Mouse (Mus musculus) G1E (cell line): ENCODE data around the gene Musk. TPM values are rescaled to one million over a fixed set of nuclear protein-coding genes. Genes with fewer than 3 reads are reported as not detected.
"Not testable (repeated sequence)": the region's sequence is repeated elsewhere in the genome, so short reads cannot be mapped to it uniquely, and the experiment has no call there.

ENCODE experiments used
- ATAC-seq: 2 replicates; pipeline ENCODE4 v1.8.0; 2016; ENCODE audit warnings: mild to moderate bottlenecking; ENCODE audit not compliant: insufficient number of reproducible peaks, poor library complexity, low FRiP score, severe bottlenecking; ENCODE audit errors: extremely low read depth
- DNase-seq: peaks from one replicate; pipeline ENCODE4 v3.0.0; 2012; ENCODE audit warnings: low spot score
- H3K27me3 ChIP-seq: 2 replicates; pipeline ENCODE4 v1.6.1; 2012; ENCODE audit warnings: mild to moderate bottlenecking, low read length, inconsistent platforms; ENCODE audit not compliant: insufficient read depth
- H3K36me3 ChIP-seq: replicated peaks from 2 replicates; pipeline ENCODE3; 2012; ENCODE audit warnings: mild to moderate bottlenecking, inconsistent platforms
- H3K4me1 ChIP-seq: 2 replicates; pipeline ENCODE4 v1.6.1; 2012; ENCODE audit warnings: low read depth, low read length, inconsistent platforms, mixed read lengths; ENCODE audit not compliant: insufficient read depth
- H3K4me3 ChIP-seq: 2 replicates; pipeline ENCODE4 v1.5.1; 2012; ENCODE audit warnings: low read depth, mild to moderate bottlenecking, inconsistent platforms, low read length, moderate library complexity, mixed read lengths
- H3K9me3 ChIP-seq: replicated peaks from 2 replicates; pipeline ENCODE4 v1.6.1; 2012; ENCODE audit warnings: inconsistent platforms
- CTCF ChIP-seq: IDR thresholded peaks from 2 replicates; pipeline ENCODE4 v1.5.1; 2012; ENCODE audit warnings: low read depth, low read length, inconsistent platforms, mixed read lengths
- GATA1 ChIP-seq: IDR thresholded peaks from 2 replicates; pipeline ENCODE4 v1.6.1; 2012; ENCODE audit warnings: borderline replicate concordance, low read length, inconsistent platforms, mixed read lengths
- GATA2 ChIP-seq: IDR thresholded peaks from 2 replicates; pipeline ENCODE4 v1.6.1; 2012; ENCODE audit warnings: low read depth, low read length, inconsistent platforms, borderline replicate concordance
- POLR2AphosphoS5 ChIP-seq: IDR thresholded peaks from 2 replicates; pipeline ENCODE4 v1.6.1; 2012; ENCODE audit warnings: low read depth, low read length, inconsistent platforms; ENCODE audit not compliant: insufficient replicate concordance
- TAL1 ChIP-seq: conservative IDR thresholded peaks from 2 replicates; pipeline ENCODE4 v1.6.1; 2012; ENCODE audit warnings: low read depth, low read length, inconsistent platforms, mixed read lengths
- polyA plus RNA-seq: library from polyadenylated mRNA; stranded (reverse); fragments of >175 nt; gene quantifications from 2 replicates; pipeline ENCODE4 v1.2.3, GENCODE M21; 2012
- total RNA-seq, 2 experiments: library from RNA; stranded (forward) in 1 of 2; stranded (reverse) in 1 of 2; fragments of 200-1000 nt in 1 of 2; fragments of >200 nt in 1 of 2; fragmentation: Nextera tagmentation in 1 of 2; gene quantifications; 2 replicates each; pipeline ENCODE4 v1.2.3; 2014 to 2017

Gene Musk
- total RNA-seq (2014; fragmentation: Nextera tagmentation) (not detected in 2 replicates), total RNA-seq (2017) (not detected in 2 replicates), polyA plus RNA-seq (not detected in 2 replicates)

- no peaks in the 10 kb centered on the region for H3K36me3 ChIP-seq
- TF ChIP-seq TAL1: no peak
- TF ChIP-seq GATA1: no peak
- TF ChIP-seq GATA2: no peak
- TF ChIP-seq CTCF: no peak
- no peak for TF ChIP-seq POLR2AphosphoS5
- H3K27me3 ChIP-seq: no peaks in the 10 kb centered on the region
- no peaks in the 10 kb centered on the region for H3K4me1 ChIP-seq
- ATAC-seq (no peak), DNase-seq (no peak)
- H3K4me3 ChIP-seq: no peak within 1 kb of the TSS
- H3K9me3 ChIP-seq: peaks cover 31% of the 10 kb centered on the region
These were observed at the start of gene Musk for GRCm38 (mm10) chr4:58285687-58286086. Gene Musk, plus strand, starts transcription at chr4:58285960.

GRCm38 (mm10) chr4:58240416-58240815, 45.3 kb upstream of the Musk start:
- TF ChIP-seq CTCF: no peak
- TF ChIP-seq POLR2AphosphoS5: no peak
- no peak for TF ChIP-seq GATA1
- no peak for TF ChIP-seq TAL1
- no peak for TF ChIP-seq GATA2
- H3K4me1 ChIP-seq: no peaks in the 10 kb centered on the region
- no peaks in the 10 kb centered on the region for H3K27me3 ChIP-seq
- H3K36me3 ChIP-seq: no peaks in the 10 kb centered on the region
- peaks cover 18% of the 10 kb centered on the region for H3K9me3 ChIP-seq
- H3K4me3 ChIP-seq: no peak overlapping the region
- no peak for DNase-seq
- no peak for ATAC-seq

GRCm38 (mm10) chr4:58245544-58245943, 40.2 kb upstream of the Musk start:
- DNase-seq (no peak), ATAC-seq (no peak)
- no peak overlapping the region for H3K4me3 ChIP-seq
- H3K36me3 ChIP-seq: no peaks in the 10 kb centered on the region
- H3K27me3 ChIP-seq: no peaks in the 10 kb centered on the region
- no peaks in the 10 kb centered on the region for H3K4me1 ChIP-seq
- TF ChIP-seq POLR2AphosphoS5 (no peak), TAL1 (no peak)
- peaks cover 25% of the 10 kb centered on the region for H3K9me3 ChIP-seq

- TF ChIP-seq POLR2AphosphoS5 (no peak), CTCF (no peak), GATA1 (no peak), TAL1 (no peak), GATA2 (no peak)
- H3K36me3 ChIP-seq: no peaks in the 10 kb centered on the region
- ATAC-seq: no peak
These were observed 33.4 kb upstream of the Musk start for GRCm38 (mm10) chr4:58252381-58252780.

GRCm38 (mm10) chr4:58253410-58253809, 32.4 kb upstream of the Musk start:
- Histone ChIP-seq H3K27me3 (no peaks in the 10 kb centered on the region), H3K4me3 (no peak overlapping the region), H3K9me3 (peaks cover 7% of the 10 kb centered on the region), H3K36me3 (no peaks in the 10 kb centered on the region), H3K4me1 (no peaks in the 10 kb centered on the region)
- DNase-seq (no peak), ATAC-seq (no peak)
- no peak for TF ChIP-seq POLR2AphosphoS5

More at GRCm38 (mm10) chr4:58252381-58252780, 33.4 kb upstream of the Musk start:
- no peak for DNase-seq
- H3K4me1 ChIP-seq: no peaks in the 10 kb centered on the region
- peaks cover 7% of the 10 kb centered on the region for H3K9me3 ChIP-seq
- no peak overlapping the region for H3K4me3 ChIP-seq
- H3K27me3 ChIP-seq: no peaks in the 10 kb centered on the region

GRCm38 (mm10) chr4:58260767-58261166, 25.0 kb upstream of the Musk start:
- not testable (repeated sequence) for H3K27me3 ChIP-seq, DNase-seq, H3K36me3 ChIP-seq, H3K4me1 ChIP-seq, H3K4me3 ChIP-seq, ATAC-seq
- peaks cover 28% of the 10 kb centered on the region for H3K9me3 ChIP-seq

- no peaks in the 10 kb centered on the region for H3K36me3 ChIP-seq
- ATAC-seq: no peak
- H3K4me3 ChIP-seq: no peak overlapping the region
- no peaks in the 10 kb centered on the region for H3K4me1 ChIP-seq
- TF ChIP-seq CTCF (no peak), GATA2 (no peak), POLR2AphosphoS5 (no peak), TAL1 (no peak), GATA1 (no peak)
- no peak for DNase-seq
- peaks cover 52% of the 10 kb centered on the region for H3K9me3 ChIP-seq
- no peaks in the 10 kb centered on the region for H3K27me3 ChIP-seq
These were observed 19.5 kb upstream of the Musk start for GRCm38 (mm10) chr4:58266294-58266693.
